Mouse (Mus musculus) layer of hippocampus, adult 18-20 months (tissue): ENCODE measurements at regions not wholly inside any gene's neighbourhood (a gene's known extent, or its start where the extent isn't known, plus 50 kb on each side); places are given as distances from the start of the nearest gene placed in this dataset.

Experiments
- DNase-seq, 2 experiments: peaks; one replicate each; pipeline ENCODE4 v3.0.0; 2022; ENCODE audit warnings: low spot score in 2 of 2

DNA sequence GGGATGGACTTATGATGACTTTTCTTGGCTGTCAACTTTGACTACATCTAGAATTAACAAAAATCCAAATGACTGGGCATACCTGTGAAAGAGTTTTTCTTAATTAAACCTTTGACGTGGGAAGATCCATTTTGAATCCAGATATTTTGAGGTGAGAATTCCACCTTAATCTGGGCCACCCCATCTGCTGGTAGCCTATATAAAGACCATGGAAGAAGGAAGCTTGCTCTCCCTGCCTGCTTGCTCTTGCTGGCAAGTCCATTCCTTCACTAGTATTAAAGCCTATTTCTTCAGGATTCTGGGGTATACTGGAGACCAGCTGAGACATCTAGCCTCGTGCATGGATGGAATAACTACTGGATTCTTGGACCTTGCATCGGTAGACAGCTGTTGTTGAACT lies 80.9 kb upstream of the Fndc3a start:
- no peak for DNase-seq

GRCm38 (mm10) chr14:72786929-72787328 lies 77.1 kb upstream of the Fndc3a start:
- DNase-seq = no peak

- DNase-seq = peak in 1 of 2 experiments; percentile 4
Observed at GRCm38 (mm10) chr14:72783248-72783647, 73.4 kb upstream of the Fndc3a start.

GRCm38 (mm10) chr14:72779446-72779845 lies 69.6 kb upstream of the Fndc3a start:
- DNase-seq = no peak

- DNase-seq = no peak
Observed at GRCm38 (mm10) chr14:72778756-72779155, 69.0 kb upstream of the Fndc3a start.

DNA sequence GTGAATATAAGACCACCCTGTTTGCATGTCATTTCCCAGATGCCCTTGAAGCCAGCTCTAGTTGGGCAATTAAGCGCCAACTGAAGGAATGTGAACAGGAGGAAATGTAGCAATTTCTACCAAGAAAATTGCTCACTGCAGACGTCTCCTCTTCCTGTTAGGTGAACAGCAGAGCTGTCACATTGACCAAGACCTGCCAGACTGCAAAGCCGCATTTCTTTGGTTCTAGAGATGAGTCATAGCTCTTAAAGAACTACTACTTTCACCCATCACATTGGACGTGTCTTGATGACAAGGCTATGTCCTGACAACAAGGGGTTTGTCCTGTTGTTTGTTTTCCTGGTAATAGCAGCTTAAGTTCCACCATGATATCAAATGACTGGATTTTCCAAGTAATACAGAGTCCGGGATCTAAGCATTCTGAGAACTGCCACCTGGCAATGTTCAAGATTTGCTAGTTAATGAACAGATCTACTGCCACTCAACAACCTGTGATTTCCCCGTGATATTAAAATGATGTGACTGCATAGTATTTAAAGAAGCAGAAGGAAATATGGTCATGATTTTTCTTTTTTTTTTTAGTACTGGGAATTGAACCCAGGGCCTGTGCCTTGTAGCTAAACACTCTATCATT lies 68.2 kb upstream of the Fndc3a start:
- DNase-seq = no peak

DNA sequence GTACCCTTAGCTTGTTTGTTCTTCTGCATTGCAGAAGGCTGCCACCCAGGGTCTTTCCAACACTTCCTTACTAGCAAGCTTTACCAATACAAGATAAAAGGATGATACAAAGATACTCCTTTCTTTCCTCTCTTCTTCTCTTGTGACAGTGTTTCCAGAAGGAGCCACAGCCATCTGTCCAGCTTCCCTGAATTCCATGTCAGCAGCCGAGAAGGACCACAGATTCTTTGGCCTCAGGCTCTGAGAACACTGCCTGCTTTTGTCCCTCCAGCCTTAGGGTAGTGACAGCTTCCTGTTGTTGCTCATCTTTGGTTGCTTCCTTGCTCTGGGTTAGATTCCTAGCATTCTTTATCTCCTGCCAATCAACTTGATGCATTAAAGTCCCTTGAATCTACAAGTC lies 60.4 kb upstream of the Fndc3a start:
- no peak for DNase-seq

- no peak for DNase-seq
Observed at GRCm38 (mm10) chr14:72760123-72760522, 50.3 kb upstream of the Fndc3a start.
